Mouse (Mus musculus) embryonic facial prominence, embryonic 15.5 days (tissue): Measurements from ENCODE around the gene Gm3448. TPM values are rescaled to one million over a fixed set of nuclear protein-coding genes. Genes with fewer than 3 reads are reported as not detected.
"Not testable (repeated sequence)": the region's sequence is repeated elsewhere in the genome, so short reads cannot be mapped to it uniquely, and the experiment has no call there.

Experiments used
- ATAC-seq: fragments of 200-750 bp; cut with Nextera tagmentation; 2 replicates; pipeline ENCODE4 v1.8.0; 2017; ENCODE audit warnings: low read depth, moderate TSS enrichment; ENCODE audit not compliant: insufficient number of reproducible peaks, low FRiP score, low TSS enrichment
- H3K27ac ChIP-seq: fragments of 300-500 bp; sonication (generic); replicated peaks from 2 replicates; pipeline ENCODE4 v1.5.1; 2015; ENCODE audit warnings: mild to moderate bottlenecking, inconsistent platforms
- H3K27me3 ChIP-seq: fragments of 300-500 bp; sonication (generic); 2 replicates; pipeline ENCODE4 v1.6.1; 2015; ENCODE audit warnings: inconsistent platforms
- H3K36me3 ChIP-seq: fragments of 300-500 bp; sonication (generic); 2 replicates; pipeline ENCODE4 v1.6.1; 2015; ENCODE audit warnings: mild to moderate bottlenecking, inconsistent platforms
- H3K4me1 ChIP-seq: fragments of 300-500 bp; sonication (generic); 2 replicates; pipeline ENCODE4 v1.6.1; 2015; ENCODE audit warnings: inconsistent platforms
- H3K4me2 ChIP-seq: fragments of 300-500 bp; sonication (generic); replicated peaks from 2 replicates; pipeline ENCODE4 v1.6.1; 2015; ENCODE audit warnings: mild to moderate bottlenecking, inconsistent platforms
- H3K4me3 ChIP-seq: fragments of 300-500 bp; sonication (generic); replicated peaks from 2 replicates; pipeline ENCODE4 v1.5.1; 2015; ENCODE audit warnings: mild to moderate bottlenecking, inconsistent platforms
- H3K9ac ChIP-seq: fragments of 300-500 bp; sonication (generic); 2 replicates; pipeline ENCODE4 v1.6.1; 2015; ENCODE audit warnings: inconsistent platforms
- H3K9me3 ChIP-seq: fragments of 300-500 bp; sonication (generic); replicated peaks from 2 replicates; pipeline ENCODE4 v1.6.1; 2016; ENCODE audit warnings: inconsistent platforms
- WGBS: fragments of 180-500 bp; shearing (Covaris S2); methylation state at CpG from one replicate; pipeline ENCODE4 v1.1.7; 2015; 5-methylcytosine and 5-hydroxymethylcytosine counted together
- polyA plus RNA-seq: library from polyadenylated mRNA; unstranded; fragments of >200 nt; fragmentation: Nextera tagmentation; extraction: Ambion mirVana; gene quantifications from 2 replicates; pipeline ENCODE4 v1.2.1, GENCODE M21; 2015

Gm3448 gene
- polyA plus RNA-seq, 1 experiment from 2014 or later = 8.3 TPM

DNA sequence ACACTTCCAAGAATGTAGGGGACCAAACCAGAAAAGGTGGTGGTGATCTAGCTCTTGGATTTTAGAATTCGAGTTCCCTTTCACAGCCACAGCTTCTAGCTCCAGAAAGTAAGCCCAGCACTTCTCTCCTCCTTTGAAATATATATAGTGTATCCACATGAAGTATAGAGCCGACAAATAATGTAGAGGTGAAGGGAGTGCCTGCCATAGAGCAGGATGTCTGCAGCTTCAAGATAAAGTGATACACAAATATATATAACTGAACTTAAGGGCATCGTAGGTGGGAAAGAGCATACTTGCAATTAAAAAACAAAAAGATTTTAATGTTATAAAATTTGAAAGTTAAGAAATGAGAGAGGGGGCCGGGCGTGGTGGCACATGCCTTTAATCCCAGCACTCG is 15.8 kb downstream of the Gm3448 start:
- H3K4me3 ChIP-seq, H3K4me1 ChIP-seq, ATAC-seq, H3K9ac ChIP-seq, H3K4me2 ChIP-seq, H3K36me3 ChIP-seq, H3K27ac ChIP-seq, H3K9me3 ChIP-seq, H3K27me3 ChIP-seq: not testable (repeated sequence)
- no CpG with 5 or more reads among the region's 6 CpGs for WGBS

- H3K4me1 ChIP-seq, H3K9ac ChIP-seq, H3K4me2 ChIP-seq, H3K4me3 ChIP-seq, H3K9me3 ChIP-seq, H3K27me3 ChIP-seq, H3K36me3 ChIP-seq, H3K27ac ChIP-seq: not testable (repeated sequence)
- ATAC-seq = peak; percentile 87
- WGBS = no CpG with 5 or more reads among the region's 48 CpGs
These were observed 16.7 kb downstream of the Gm3448 start for GRCm38 (mm10) chr17:15024502-15025193.

GRCm38 (mm10) chr17:15023878-15024492 is 17.4 kb downstream of the Gm3448 start:
- H3K27me3 ChIP-seq, H3K4me2 ChIP-seq, H3K27ac ChIP-seq, H3K9ac ChIP-seq, H3K4me1 ChIP-seq, H3K4me3 ChIP-seq, H3K36me3 ChIP-seq, H3K9me3 ChIP-seq: not testable (repeated sequence)
- ATAC-seq = peak; percentile 78
- WGBS = no CpG with 5 or more reads among the region's 97 CpGs

GRCm38 (mm10) chr17:15021503-15022220 is 19.7 kb downstream of the Gm3448 start:
- not testable (repeated sequence) for H3K4me2 ChIP-seq, ATAC-seq, H3K36me3 ChIP-seq, H3K27me3 ChIP-seq, H3K9me3 ChIP-seq, H3K4me1 ChIP-seq, H3K9ac ChIP-seq, H3K4me3 ChIP-seq
- H3K27ac ChIP-seq = 0 out of 2 replicates have a peak overlapping the region, but pooled peaks have one; percentile 28
- 64% methylated on average over 3 of the region's 3 CpGs for WGBS

DNA sequence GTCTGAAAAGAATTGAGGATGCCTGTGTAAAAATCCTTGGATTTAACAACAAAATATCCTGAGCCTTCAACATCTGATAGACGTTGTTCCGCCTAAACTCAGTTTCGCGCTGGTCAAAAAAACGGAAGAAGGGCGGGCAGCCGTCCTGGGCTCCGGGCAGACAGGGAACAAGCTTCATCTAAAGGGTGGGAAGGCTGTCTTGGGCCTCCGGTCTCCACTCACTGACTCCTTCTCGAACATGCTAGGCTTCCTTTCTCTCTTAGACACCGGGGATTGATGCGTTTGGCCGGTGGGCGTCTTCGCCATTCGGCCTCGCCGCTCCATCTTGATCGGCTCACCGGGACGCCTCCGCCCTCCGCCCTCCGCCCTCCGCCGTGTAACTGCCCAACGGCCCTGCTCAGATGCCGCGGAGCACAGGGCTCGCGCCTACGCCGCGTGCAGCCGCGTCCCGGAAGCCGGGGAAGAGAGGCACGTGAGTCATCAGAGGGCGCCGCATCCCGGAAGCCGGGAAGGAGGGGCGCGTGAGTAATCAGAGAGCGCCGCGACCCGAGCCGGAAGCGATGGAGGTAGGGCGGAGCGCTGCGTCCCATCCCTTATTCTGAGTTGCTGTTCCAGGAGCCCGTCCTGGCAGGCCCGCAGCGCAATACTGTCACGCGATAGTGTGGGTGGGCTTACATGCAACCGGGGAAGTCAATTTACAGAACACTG is 31.5 kb downstream of the Gm3448 start, which contains the start of gene Gm3435:
Gm3435 (plus strand) TSS at position 471 of the 708 bp plus-strand sequence.
- not testable (repeated sequence) for H3K4me3 ChIP-seq, H3K36me3 ChIP-seq, H3K4me1 ChIP-seq, H3K9me3 ChIP-seq, H3K9ac ChIP-seq, H3K4me2 ChIP-seq, H3K27me3 ChIP-seq, H3K27ac ChIP-seq
- no CpG with 5 or more reads among the region's 60 CpGs for WGBS
- peak; percentile 95 for ATAC-seq

- not testable (repeated sequence) for H3K9me3 ChIP-seq, H3K4me3 ChIP-seq, H3K4me1 ChIP-seq, H3K27me3 ChIP-seq, H3K9ac ChIP-seq, H3K36me3 ChIP-seq, H3K4me2 ChIP-seq, H3K27ac ChIP-seq, ATAC-seq
- no CpG with 5 or more reads among the region's 3 CpGs for WGBS
These were observed 32.2 kb downstream of the Gm3448 start for GRCm38 (mm10) chr17:15009088-15009487.

- H3K9me3 ChIP-seq, H3K27me3 ChIP-seq, H3K4me1 ChIP-seq, H3K27ac ChIP-seq, ATAC-seq, H3K36me3 ChIP-seq, H3K9ac ChIP-seq, H3K4me3 ChIP-seq, H3K4me2 ChIP-seq: not testable (repeated sequence)
- WGBS = no CpG with 5 or more reads among the region's 4 CpGs
These were observed 41.3 kb downstream of the Gm3448 start for GRCm38 (mm10) chr17:15000047-15000446.

GRCm38 (mm10) chr17:14994140-14994539 is 47.2 kb downstream of the Gm3448 start:
- WGBS = no CpG with 5 or more reads among the region's 5 CpGs
- H3K36me3 ChIP-seq, H3K9me3 ChIP-seq, ATAC-seq, H3K27me3 ChIP-seq, H3K4me1 ChIP-seq, H3K4me3 ChIP-seq, H3K9ac ChIP-seq, H3K4me2 ChIP-seq, H3K27ac ChIP-seq: not testable (repeated sequence)

DNA sequence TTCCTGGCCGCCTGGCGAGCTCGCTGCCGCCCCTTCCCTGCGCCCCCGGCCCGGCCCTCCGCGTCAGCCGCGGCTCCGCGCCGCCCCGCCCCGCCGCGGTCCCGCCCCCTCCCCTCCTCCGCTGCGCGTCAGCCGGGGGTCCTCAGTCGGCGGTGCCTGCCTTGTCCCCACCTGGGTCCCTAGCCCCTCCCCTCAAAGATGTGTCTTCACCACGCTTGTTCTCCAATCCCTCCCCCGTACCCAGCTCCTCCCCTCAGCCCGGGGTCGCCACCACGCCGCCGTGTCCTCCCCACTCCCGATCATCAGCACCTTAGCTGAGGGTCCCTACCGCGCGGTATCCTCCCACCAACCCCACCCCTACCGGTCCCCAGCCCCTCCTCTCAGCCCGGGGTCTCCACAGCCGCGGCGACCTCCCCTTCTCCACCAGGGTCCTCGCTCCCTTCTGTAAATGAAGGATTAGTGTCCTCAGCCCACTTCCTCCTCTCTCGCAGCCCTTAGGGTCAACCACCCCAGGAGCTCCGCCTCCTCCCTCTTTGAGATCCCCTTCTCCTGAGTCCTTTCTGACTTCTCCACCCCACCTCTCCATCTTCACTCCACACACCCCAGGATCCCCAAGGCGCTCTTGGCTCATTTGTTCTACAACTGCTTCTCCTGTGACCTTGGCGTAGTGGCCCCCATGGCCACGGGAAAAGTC is 48.1 kb downstream of the Gm3448 start:
- no CpG with 5 or more reads among the region's 47 CpGs for WGBS
- H3K4me1 ChIP-seq = not testable (repeated sequence)

DNA sequence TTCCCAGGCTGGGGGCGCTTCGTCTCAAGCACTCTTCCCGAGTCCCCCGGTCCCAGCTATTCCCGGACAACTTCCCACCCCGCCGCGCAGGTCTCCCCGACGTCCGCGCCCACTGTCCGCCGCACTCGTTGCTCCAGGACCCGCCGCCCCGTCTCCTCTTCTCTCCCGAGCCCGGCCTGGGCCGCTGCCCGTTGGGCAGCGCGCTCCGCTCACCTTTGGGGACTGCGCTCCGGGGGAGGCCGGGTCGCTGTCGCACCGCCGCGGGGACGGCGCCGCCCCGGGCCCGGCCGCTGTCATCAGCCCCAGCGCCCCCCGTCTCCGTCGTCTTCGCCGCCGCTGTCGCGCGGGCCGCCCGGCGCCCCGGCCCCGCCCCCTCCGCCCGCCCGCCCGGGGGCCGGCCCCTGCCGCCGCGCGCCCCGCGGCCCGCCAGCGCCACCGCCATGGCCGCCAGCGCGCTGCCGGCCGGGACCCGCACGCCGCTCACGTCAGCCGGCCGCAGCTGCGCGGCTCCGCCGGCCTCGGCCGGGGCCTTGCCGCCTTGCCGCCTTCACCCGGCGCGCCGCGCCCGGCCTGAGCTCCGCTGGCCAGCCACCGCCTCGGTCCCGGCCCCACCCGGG is 48.7 kb downstream of the Gm3448 start:
- H3K4me3 ChIP-seq, H3K4me1 ChIP-seq, H3K27ac ChIP-seq, H3K9me3 ChIP-seq, H3K4me2 ChIP-seq, H3K36me3 ChIP-seq, H3K27me3 ChIP-seq, H3K9ac ChIP-seq: not testable (repeated sequence)
- WGBS = no CpG with 5 or more reads among the region's 98 CpGs
- ATAC-seq = peak; percentile 75

More for the DNA sequence above, 48.1 kb downstream of the Gm3448 start:
- H3K9me3 ChIP-seq, H3K36me3 ChIP-seq, H3K27ac ChIP-seq, H3K9ac ChIP-seq, H3K4me2 ChIP-seq, H3K27me3 ChIP-seq, H3K4me3 ChIP-seq: not testable (repeated sequence)
- peak; percentile 87 for ATAC-seq
